Mouse (Mus musculus) CH12.LX (cell line): ENCODE data around the gene Slc7a6.

ENCODE experiments used
- CTCF ChIP-seq, 2 experiments: IDR thresholded peaks in 1 of 2; conservative IDR thresholded peaks in 1 of 2; 2 replicates each; pipeline ENCODE4 v1.5.1; 2011 to 2012; ENCODE audit warnings: low read depth in 2 of 2, low read length in 2 of 2, improper control_type of control experiment in 1 of 2, inconsistent platforms in 1 of 2, mild to moderate bottlenecking in 1 of 2, moderate library complexity in 1 of 2
- MEF2A ChIP-seq: IDR thresholded peaks from 2 replicates; pipeline ENCODE4 v1.6.1; 2014; ENCODE audit warnings: low read depth, mild to moderate bottlenecking, inconsistent platforms, low read length, improper control_type of control experiment, borderline replicate concordance
- POLR2AphosphoS2 ChIP-seq: IDR thresholded peaks from 2 replicates; pipeline ENCODE4 v1.6.1; 2011; ENCODE audit warnings: low read depth, low read length, improper control_type of control experiment

DNA sequence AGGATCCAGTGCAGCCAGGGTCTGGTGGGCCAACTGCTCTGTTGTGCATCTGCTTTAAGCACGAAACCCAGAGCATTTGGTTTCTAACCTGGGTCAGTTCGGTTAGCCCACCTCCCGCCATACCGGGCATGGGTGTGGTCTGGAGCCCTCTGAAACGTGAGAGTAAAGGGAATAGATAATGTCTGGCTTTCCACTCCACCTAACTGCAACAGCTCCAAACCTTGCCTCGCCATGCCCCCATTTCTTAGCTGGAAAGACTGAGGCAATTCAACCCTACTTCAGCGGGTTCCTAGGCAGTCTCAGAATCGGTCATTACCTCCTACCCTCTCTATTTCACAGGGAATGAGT lies 18.0 kb upstream of the Slc7a6 start:
- TF ChIP-seq CTCF (conservative IDR thresholded peaks at IDR 0.05 in 1 of 2, IDR thresholded peaks at IDR 0.05 in 1 of 2; ENCODE audit: low read depth in 2 of 2, low read length in 2 of 2): no peak; a peak in 1 of 4 replicates
- TF ChIP-seq MEF2A: no peak
- TF ChIP-seq POLR2AphosphoS2: no peak
